Mouse (Mus musculus) small intestine, adult 2 months (tissue): ENCODE results near the gene D7Ertd443e.

ENCODE experiments used
- CTCF ChIP-seq: fragments of 200-500 bp; IDR thresholded peaks from 2 replicates; pipeline ENCODE4 v1.5.1; 2012; ENCODE audit warnings: low read depth, mild to moderate bottlenecking, control low read depth, inconsistent platforms, low read length, moderate library complexity, mixed read lengths; ENCODE audit not compliant: insufficient replicate concordance, insufficient read length; ENCODE audit errors: extremely low read depth
- POLR2A ChIP-seq: fragments of 200-500 bp; IDR thresholded peaks from 2 replicates; pipeline ENCODE4 v1.6.1; 2012; ENCODE audit warnings: low read depth, mild to moderate bottlenecking, control low read depth, inconsistent platforms, low read length, moderate library complexity

GRCm38 (mm10) chr7:134369241-134369640, 16.2 kb downstream of the D7Ertd443e start:
- no peak for TF ChIP-seq CTCF
- no peak for TF ChIP-seq POLR2A
